In genomic region chr15:83084022-83084640, GRCm38 (mm10) we compare ENCODE assay signal across 8 mouse cellular contexts. TPM values are rescaled to one million over a fixed set of nuclear protein-coding genes. Genes with fewer than 3 reads are reported as not detected.
DNase-seq lines count a peak whose midpoint lies in the region; ATAC-seq and TF ChIP-seq lines count a peak whose summit lies in the region.

No protein-coding gene starts in this region.

- ATAC-seq in lung, embryonic 14.5 days (ENCODE audit: insufficient read depth), result no peak
- peak; percentile 55 for ATAC-seq in forebrain, embryonic 15.5 days (replicated peaks)
- peak; percentile 73 for ATAC-seq in midbrain, postnatal 0 days (ENCODE audit: low FRiP score)

- no peak for TF ChIP-seq CTCF in lung, embryonic 14.5 days (IDR thresholded peaks at IDR 0.05; ENCODE audit: low read depth)
- TF ChIP-seq CTCF in midbrain, postnatal 0 days (IDR thresholded peaks at IDR 0.05), result peak; percentile 5; the same call in 1 of the 2 replicates

- no peak overlapping the region for H3K4me3 ChIP-seq in lung, embryonic 14.5 days (ENCODE audit: low read depth, low read length)
- no peak overlapping the region for H3K4me3 ChIP-seq in forebrain, embryonic 15.5 days
- peak overlapping the region; percentile 8; the same call in 1 of the 2 replicates for H3K4me3 ChIP-seq in midbrain, postnatal 0 days (ENCODE audit: low read depth, low read length)

- 68% methylated on average over 13 of the region's 13 CpGs for WGBS in lung, embryonic 14.5 days
- WGBS in forebrain, embryonic 15.5 days, result 39% methylated on average over 13 of the region's 13 CpGs
- WGBS in midbrain, postnatal 0 days, result 21% methylated on average over 13 of the region's 13 CpGs

- H3K9me3 ChIP-seq in lung, embryonic 14.5 days (ENCODE audit: low read depth, low read length), result no peaks in the 10 kb centered on the region
- H3K9me3 ChIP-seq in forebrain, embryonic 15.5 days, result no peaks in the 10 kb centered on the region
- H3K9me3 ChIP-seq in midbrain, postnatal 0 days (ENCODE audit: low read length), result no peaks in the 10 kb centered on the region

- DNase-seq in lung, embryonic 14.5 days, result peak; percentile 22
- no peak for DNase-seq in lung, postnatal 10 days
- peak; percentile 54 for DNase-seq in kidney, adult 9 months
- DNase-seq in midbrain, postnatal 0 days (ENCODE audit: low spot score), result peak; percentile 76
- no peak for DNase-seq in cerebellum, postnatal 10 days
- DNase-seq in urinary bladder, postnatal 36 days (ENCODE audit: low spot score in 2 of 2), result no peak
- no peak for DNase-seq in adrenal gland, postnatal 4 days (ENCODE audit: low spot score in 2 of 2)

- no peak overlapping the region for H3K27ac ChIP-seq in lung, embryonic 14.5 days (ENCODE audit: low read depth)
- H3K27ac ChIP-seq in forebrain, embryonic 15.5 days (replicated peaks), result peak overlapping the region; percentile 63
- peak overlapping the region; percentile 57 for H3K27ac ChIP-seq in midbrain, postnatal 0 days (ENCODE audit: low read depth, low read length)

- H3K9ac ChIP-seq in lung, embryonic 14.5 days, result no peak overlapping the region
- H3K9ac ChIP-seq in forebrain, embryonic 15.5 days (replicated peaks), result no peak overlapping the region
- H3K9ac ChIP-seq in midbrain, postnatal 0 days (replicated peaks; ENCODE audit: low read length, poor library complexity, severe bottlenecking), result peak overlapping the region; percentile 50

- peaks cover 6% of the 10 kb centered on the region for H3K27me3 ChIP-seq in lung, embryonic 14.5 days (ENCODE audit: insufficient read depth, low read length)
- H3K27me3 ChIP-seq in forebrain, embryonic 15.5 days, result 0 out of 2 replicates have a peak, but pooled peaks cover under 1% of the 10 kb centered on the region
- no peaks in the 10 kb centered on the region for H3K27me3 ChIP-seq in midbrain, postnatal 0 days (ENCODE audit: insufficient read depth, low read length)

- no peaks in the 10 kb centered on the region for H3K4me1 ChIP-seq in lung, embryonic 14.5 days (ENCODE audit: insufficient read depth)
- H3K4me1 ChIP-seq in forebrain, embryonic 15.5 days, result peaks cover 15% of the 10 kb centered on the region
- peaks cover 8% of the 10 kb centered on the region for H3K4me1 ChIP-seq in midbrain, postnatal 0 days (ENCODE audit: insufficient read depth, low read length)

- H3K36me3 ChIP-seq in lung, embryonic 14.5 days (ENCODE audit: insufficient read depth), result no peaks in the 10 kb centered on the region
- no peaks in the 10 kb centered on the region for H3K36me3 ChIP-seq in forebrain, embryonic 15.5 days
- no peaks in the 10 kb centered on the region for H3K36me3 ChIP-seq in midbrain, postnatal 0 days (ENCODE audit: insufficient read depth, low read length)

- H3K4me2 ChIP-seq in lung, embryonic 14.5 days, result no peak overlapping the region
- H3K4me2 ChIP-seq in forebrain, embryonic 15.5 days (replicated peaks), result peak overlapping the region; percentile 13
- peak overlapping the region; percentile 34 for H3K4me2 ChIP-seq in midbrain, postnatal 0 days (ENCODE audit: low read depth, low read length, poor library complexity, severe bottlenecking)

RNA-seq across cellular contexts. Expression of gene Serhl, which starts 5.2 kb away (rescaled TPM):
- 60.6 and 68.1 TPM in 2 replicates for polyA plus RNA-seq in lung, embryonic 14.5 days (2014; fragmentation: Nextera tagmentation; extraction: Ambion mirVana)
- polyA plus RNA-seq in forebrain, embryonic 15.5 days (2015; fragmentation: Nextera tagmentation; extraction: Ambion mirVana), result 31.3 and 35.9 TPM in 2 replicates
- total RNA-seq in midbrain, postnatal 0 days (2014; rRNA removed), result 4.2 and 6.7 TPM in 2 replicates
- polyA plus RNA-seq in midbrain, postnatal 0 days (2015; fragmentation: Nextera tagmentation; extraction: Ambion mirVana), result 38.5 and 40.0 TPM in 2 replicates
- 10 to 100 TPM; 71.4 to 76.7 TPM for total RNA-seq in adrenal gland, postnatal 4 days (2021)

RNA-seq across cellular contexts. Expression of gene Rrp7a, which starts 38.5 kb away (rescaled TPM):
- polyA plus RNA-seq in lung, embryonic 14.5 days (2014; fragmentation: Nextera tagmentation; extraction: Ambion mirVana), result 51.0 and 59.3 TPM in 2 replicates
- polyA plus RNA-seq in forebrain, embryonic 15.5 days (2015; fragmentation: Nextera tagmentation; extraction: Ambion mirVana), result 72.4 and 72.9 TPM in 2 replicates
- total RNA-seq in midbrain, postnatal 0 days (2014; rRNA removed), result 171 and 228 TPM in 2 replicates
- polyA plus RNA-seq in midbrain, postnatal 0 days (2015; fragmentation: Nextera tagmentation; extraction: Ambion mirVana), result 92.7 and 95.2 TPM in 2 replicates
- total RNA-seq in adrenal gland, postnatal 4 days (2021), result 100 to 1,000 TPM; 105 to 108 TPM

RNA-seq across cellular contexts. Expression of gene Nfam1, which starts 51.0 kb away (rescaled TPM):
- 3.6 and 3.9 TPM in 2 replicates for polyA plus RNA-seq in lung, embryonic 14.5 days (2014; fragmentation: Nextera tagmentation; extraction: Ambion mirVana)
- 1.6 and 1.8 TPM in 2 replicates for polyA plus RNA-seq in forebrain, embryonic 15.5 days (2015; fragmentation: Nextera tagmentation; extraction: Ambion mirVana)
- 3.3 and 4.1 TPM in 2 replicates for total RNA-seq in midbrain, postnatal 0 days (2014; rRNA removed)
- polyA plus RNA-seq in midbrain, postnatal 0 days (2015; fragmentation: Nextera tagmentation; extraction: Ambion mirVana), result 1.9 and 2.6 TPM in 2 replicates
- 1 to 10 TPM; 3.2 to 4.7 TPM for total RNA-seq in adrenal gland, postnatal 4 days (2021)

Comparison
In these comparisons a context has a peak if more than half of its experiments do, and no peak if none do; other contexts are left out.
1. DNase-seq: peak in lung, embryonic 14.5 days (single experiment), kidney, adult 9 months (single experiment) and midbrain, postnatal 0 days (single experiment); none in lung, postnatal 10 days (single experiment), cerebellum, postnatal 10 days (0 of 2), urinary bladder, postnatal 36 days (0 of 2) and adrenal gland, postnatal 4 days (0 of 2).